Mouse (Mus musculus) stomach, embryonic 15.5 days (tissue): ENCODE measurements around the gene Slc17a1. TPM values are rescaled to one million over a fixed set of nuclear protein-coding genes. Genes with fewer than 3 reads are reported as not detected.

Experiments
- ATAC-seq: fragments of 200-750 bp; cut with Nextera tagmentation; 2 replicates; pipeline ENCODE4 v1.8.0; 2017; ENCODE audit warnings: low read depth, moderate number of reproducible peaks, moderate TSS enrichment; ENCODE audit not compliant: insufficient read depth, low FRiP score
- H3K27ac ChIP-seq: fragments of 300-500 bp; sonication (generic); 2 replicates; pipeline ENCODE4 v1.5.1; 2015; ENCODE audit warnings: mild to moderate bottlenecking, inconsistent platforms
- H3K27me3 ChIP-seq: fragments of 300-500 bp; sonication (generic); replicated peaks from 2 replicates; pipeline ENCODE4 v1.6.1; 2015; ENCODE audit warnings: inconsistent platforms
- H3K36me3 ChIP-seq: fragments of 300-500 bp; sonication (generic); 2 replicates; pipeline ENCODE4 v1.6.1; 2015; ENCODE audit warnings: inconsistent platforms
- H3K4me1 ChIP-seq: fragments of 300-500 bp; sonication (generic); 2 replicates; pipeline ENCODE4 v1.6.1; 2015; ENCODE audit warnings: inconsistent platforms
- H3K4me2 ChIP-seq: fragments of 300-500 bp; sonication (generic); 2 replicates; pipeline ENCODE4 v1.6.1; 2015; ENCODE audit warnings: mild to moderate bottlenecking, inconsistent platforms
- H3K4me3 ChIP-seq: fragments of 300-500 bp; sonication (generic); replicated peaks from 2 replicates; pipeline ENCODE4 v1.5.1; 2015; ENCODE audit warnings: inconsistent platforms
- H3K9ac ChIP-seq: fragments of 300-500 bp; sonication (generic); 2 replicates; pipeline ENCODE4 v1.6.1; 2015; ENCODE audit warnings: inconsistent platforms
- H3K9me3 ChIP-seq: fragments of 300-500 bp; sonication (generic); 2 replicates; pipeline ENCODE4 v1.6.1; 2016; ENCODE audit warnings: inconsistent platforms
- WGBS: fragments of 180-500 bp; shearing (Covaris S2); methylation state at CpG from one replicate; pipeline ENCODE4 v1.1.7; 2015; 5-methylcytosine and 5-hydroxymethylcytosine counted together
- microRNA-seq: library from miRNA; unstranded; fragments of <30 nt; microRNA quantifications from one replicate; pipeline ENCODE4, GENCODE M21; 2016
- polyA plus RNA-seq: library from polyadenylated mRNA; unstranded; fragments of >200 nt; fragmentation: Nextera tagmentation; extraction: Ambion mirVana; gene quantifications from 2 replicates; pipeline ENCODE4 v1.2.1, GENCODE M21; 2015

Slc17a1 gene
- polyA plus RNA-seq, 1 experiment from 2014 or later, result 0.06 TPM

DNA sequence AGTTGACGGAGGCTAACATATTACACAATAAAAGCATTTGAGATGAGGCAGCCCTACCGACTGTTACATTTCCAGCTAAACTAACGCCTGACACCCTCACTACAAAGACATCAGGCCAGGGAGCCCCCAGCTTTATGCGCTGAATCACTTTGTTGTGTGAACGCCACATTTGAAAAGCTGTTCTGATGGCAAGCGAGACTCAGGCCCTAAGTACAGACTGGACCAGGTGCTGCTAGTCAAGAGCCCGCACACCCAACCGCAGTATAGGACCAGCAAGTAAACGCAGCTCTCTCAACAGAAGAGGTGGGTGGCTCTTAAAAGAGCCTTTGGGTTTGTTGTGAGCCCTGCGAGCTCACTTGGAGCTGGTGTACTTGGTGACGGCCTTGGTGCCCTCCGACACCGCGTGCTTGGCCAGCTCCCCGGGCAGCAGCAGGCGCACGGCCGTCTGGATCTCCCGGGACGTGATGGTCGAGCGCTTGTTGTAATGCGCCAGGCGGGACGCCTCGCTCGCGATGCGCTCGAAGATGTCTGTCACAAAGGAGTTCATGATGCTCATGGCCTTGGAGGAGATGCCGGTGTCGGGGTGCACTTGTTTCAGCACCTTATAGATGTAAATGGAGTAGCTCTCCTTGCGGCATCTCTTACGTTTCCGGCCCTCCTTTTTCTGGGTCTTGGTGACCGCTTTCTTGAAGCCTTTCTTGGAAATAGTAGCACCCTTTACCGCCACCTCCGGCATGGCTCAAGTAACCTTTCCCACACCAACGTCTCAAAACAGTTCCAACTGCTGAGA lies 66.1 kb downstream of the Slc17a1 start, which contains the start of gene Hist1h2ba:
TSS of gene Hist1h2ba (minus strand) at position 736 of the 790 bp plus-strand sequence.
- H3K4me2 ChIP-seq, result no peak within 1 kb of the TSS
- H3K4me3 ChIP-seq, result no peak within 1 kb of the TSS
- 93% methylated on average over 39 of the region's 39 CpGs for WGBS
- no peaks in the 10 kb centered on the region for H3K36me3 ChIP-seq
- H3K9me3 ChIP-seq, result no peaks in the 10 kb centered on the region
- no peak within 1 kb of the TSS for H3K9ac ChIP-seq
- no peaks in the 10 kb centered on the region for H3K27me3 ChIP-seq
- no peak for ATAC-seq
- 0 out of 2 replicates have a peak, but pooled peaks cover 2% of the 10 kb centered on the region for H3K4me1 ChIP-seq
- H3K27ac ChIP-seq, result no peak within 1 kb of the TSS

DNA sequence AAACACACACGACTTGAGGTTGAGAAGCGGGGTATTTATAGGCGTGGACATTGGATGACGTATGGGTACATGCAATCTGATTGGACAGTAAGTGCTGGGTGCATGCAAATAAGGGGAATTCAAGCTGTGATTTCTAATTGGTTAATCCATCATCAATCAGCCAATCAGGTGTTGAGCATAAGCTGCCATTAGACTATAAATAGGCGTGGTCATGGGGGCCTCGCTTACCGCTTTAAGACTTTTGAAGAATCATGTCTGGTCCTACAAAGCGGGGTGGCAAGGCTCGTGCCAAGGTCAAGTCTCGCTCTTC lies 66.6 kb downstream of the Slc17a1 start, which contains the start of gene Hist1h2aa:
TSS of gene Hist1h2aa (plus strand) at position 252 of the 310 bp plus-strand sequence.
- Histone ChIP-seq H3K27ac (no peak within 1 kb of the TSS), H3K36me3 (no peaks in the 10 kb centered on the region), H3K27me3 (no peaks in the 10 kb centered on the region), H3K4me2 (no peak within 1 kb of the TSS), H3K9ac (no peak within 1 kb of the TSS), H3K4me3 (no peak within 1 kb of the TSS), H3K4me1 (no peaks in the 10 kb centered on the region), H3K9me3 (no peaks in the 10 kb centered on the region)
- WGBS, result 83% methylated on average over 10 of the region's 10 CpGs
- no peak for ATAC-seq

DNA sequence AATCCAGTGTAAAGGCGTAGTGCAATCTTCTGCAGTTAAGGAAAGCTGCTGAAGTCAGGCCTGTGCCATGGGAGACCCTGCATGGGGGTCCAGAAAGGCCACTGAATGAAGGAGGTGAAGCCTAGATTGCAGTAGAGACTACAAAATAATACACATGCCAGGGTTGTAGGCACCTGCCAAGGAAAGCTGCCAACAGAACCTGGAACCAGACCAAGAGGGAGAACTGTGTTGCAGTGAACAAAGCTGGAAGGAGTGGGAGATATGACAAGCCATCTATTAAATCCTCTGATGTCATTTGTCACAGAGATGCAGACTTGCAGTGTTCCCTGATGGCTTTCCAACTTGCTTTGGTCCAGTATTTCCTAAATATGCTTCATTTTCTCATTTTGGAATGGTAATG lies 71.1 kb downstream of the Slc17a1 start:
- Histone ChIP-seq H3K4me1 (no peaks in the 10 kb centered on the region), H3K4me2 (no peak overlapping the region), H3K9ac (no peak overlapping the region), H3K27ac (no peak overlapping the region), H3K9me3 (no peaks in the 10 kb centered on the region), H3K4me3 (no peak overlapping the region), H3K27me3 (no peaks in the 10 kb centered on the region), H3K36me3 (no peaks in the 10 kb centered on the region)
- ATAC-seq, result no peak
- 89% methylated on average over 1 of the region's 1 CpGs for WGBS

- no peaks in the 10 kb centered on the region for H3K36me3 ChIP-seq
- H3K4me1 ChIP-seq, result no peaks in the 10 kb centered on the region
- ATAC-seq, result no peak
- no peak overlapping the region for H3K4me2 ChIP-seq
- H3K9ac ChIP-seq, result no peak overlapping the region
- H3K4me3 ChIP-seq, result no peak overlapping the region
- WGBS, result 53% methylated on average over 6 of the region's 6 CpGs
- H3K27me3 ChIP-seq, result no peaks in the 10 kb centered on the region
- no peaks in the 10 kb centered on the region for H3K9me3 ChIP-seq
- no peak overlapping the region for H3K27ac ChIP-seq
Measured at GRCm38 (mm10) chr13:23940291-23940690, 72.7 kb downstream of the Slc17a1 start.

- Histone ChIP-seq H3K36me3 (no peaks in the 10 kb centered on the region), H3K4me1 (no peaks in the 10 kb centered on the region), H3K9me3 (no peaks in the 10 kb centered on the region), H3K27me3 (no peaks in the 10 kb centered on the region), H3K4me3 (no peak overlapping the region), H3K27ac (no peak overlapping the region), H3K9ac (no peak overlapping the region), H3K4me2 (no peak overlapping the region)
- 54% methylated on average over 2 of the region's 2 CpGs for WGBS
- ATAC-seq, result no peak
Measured at GRCm38 (mm10) chr13:23942861-23943260, 75.3 kb downstream of the Slc17a1 start.

Small RNA genes within 50 kb of the gene (microRNA-seq; reads per million reads assigned to microRNA genes)
- not detected for gene Gm44344

Other genes with a start within 250 kb of the Slc17a1 start
- gene Hist1h2be, start 246.6 kb upstream of the Slc17a1 start, polyA plus RNA-seq, result 2.9 TPM in 2 replicates
- 24.6 and 25.3 TPM in 2 replicates for gene Hist1h1e, start 245.2 kb upstream of the Slc17a1 start, polyA plus RNA-seq
- 1.9 and 2.4 TPM in 2 replicates for gene Hist1h2ac, start 183.8 kb upstream of the Slc17a1 start, polyA plus RNA-seq
- gene Hist1h2bc, start 183.6 kb upstream of the Slc17a1 start, polyA plus RNA-seq, result 104 and 105 TPM in 2 replicates
- 0.19 TPM in 1 of 2 replicates, not detected in the other for gene Hist1h1t, start 171.9 kb upstream of the Slc17a1 start, polyA plus RNA-seq
- 4.0 and 6.1 TPM in 2 replicates for gene Hist1h4c, start 169.3 kb upstream of the Slc17a1 start, polyA plus RNA-seq
- gene Hfe, start 156.9 kb upstream of the Slc17a1 start, polyA plus RNA-seq, result 7.9 and 8.8 TPM in 2 replicates
- 50.6 and 54.3 TPM in 2 replicates for gene Hist1h1c, start 128.9 kb upstream of the Slc17a1 start, polyA plus RNA-seq
- gene Hist1h3c, start 122.1 kb upstream of the Slc17a1 start, polyA plus RNA-seq, result 5.5 and 5.7 TPM in 2 replicates
- 2.5 and 3.4 TPM in 2 replicates for gene Hist1h2bb, start 121.0 kb upstream of the Slc17a1 start, polyA plus RNA-seq
- 43.8 and 63.1 TPM in 2 replicates for gene Hist1h2ab, start 116.6 kb upstream of the Slc17a1 start, polyA plus RNA-seq
- 7.4 and 10.6 TPM in 2 replicates for gene Hist1h3b, start 115.5 kb upstream of the Slc17a1 start, polyA plus RNA-seq
- gene Hist1h4b, start 110.7 kb upstream of the Slc17a1 start, polyA plus RNA-seq, result 3.5 and 4.1 TPM in 2 replicates
- 0.42 and 0.55 TPM in 2 replicates for gene Hist1h4a, start 106.5 kb upstream of the Slc17a1 start, polyA plus RNA-seq
- gene Hist1h3a, start 105.4 kb upstream of the Slc17a1 start, polyA plus RNA-seq, result 4.8 and 6.9 TPM in 2 replicates
- gene Hist1h1a, start 104.1 kb upstream of the Slc17a1 start, polyA plus RNA-seq, result 2.0 and 2.9 TPM in 2 replicates
- gene Trim38, start 97.8 kb upstream of the Slc17a1 start, polyA plus RNA-seq, result 0.06 TPM in 1 of 2 replicates, not detected in the other
- gene Slc17a2, start 60.8 kb upstream of the Slc17a1 start, polyA plus RNA-seq, result 0.13 and 0.15 TPM in 2 replicates
- 0.34 and 0.36 TPM in 2 replicates for gene Slc17a3, start 28.3 kb upstream of the Slc17a1 start, polyA plus RNA-seq
- gene Slc17a4, start 47.3 kb downstream of the Slc17a1 start, polyA plus RNA-seq, result 4.0 and 4.7 TPM in 2 replicates
- gene Hist1h2ba, start 66.4 kb downstream of the Slc17a1 start, polyA plus RNA-seq, result not detected in 2 replicates
- gene Hist1h2aa, start 66.7 kb downstream of the Slc17a1 start, polyA plus RNA-seq, result not detected in 2 replicates
- 5.0 and 6.4 TPM in 2 replicates for gene Scgn, start 123.5 kb downstream of the Slc17a1 start, polyA plus RNA-seq